ENCODE assay signal across 8 mouse cellular contexts in genomic region chr11:55459850-55460558, GRCm38 (mm10). TPM values are rescaled to one million over a fixed set of nuclear protein-coding genes. Genes with fewer than 3 reads are reported as not detected.
DNase-seq lines count a peak whose midpoint lies in the region; ATAC-seq and TF ChIP-seq lines count a peak whose summit lies in the region.

No protein-coding gene starts in this region.

- WGBS in liver, embryonic 14.5 days (ENCODE audit: insufficient replicate concordance), result 33% methylated on average over 3 of the region's 3 CpGs

- no peak for TF ChIP-seq CTCF in liver, embryonic 14.5 days (IDR thresholded peaks at IDR 0.05; ENCODE audit: low read depth)

- peaks cover 10 to 33% of the 10 kb centered on the region in 2 experiments for H3K4me1 ChIP-seq in liver, embryonic 14.5 days (replicated peaks; ENCODE audit: control insufficient read depth in 2 of 2, insufficient read depth in 2 of 2, low read length in 1 of 2)

- no peak for ATAC-seq in liver, embryonic 14.5 days (ENCODE audit: insufficient read depth)

- no peaks in the 10 kb centered on the region for H3K27me3 ChIP-seq in liver, embryonic 14.5 days (ENCODE audit: control insufficient read depth, insufficient read depth, low read length)

- H3K9me3 ChIP-seq in liver, embryonic 14.5 days (ENCODE audit: control insufficient read depth, low read length), result no peaks in the 10 kb centered on the region

- peak; percentile 36 for DNase-seq in embryo, embryonic 10.5 days (ENCODE audit: low spot score)
- no peak for DNase-seq in embryo, embryonic 11 days
- DNase-seq in urinary bladder, postnatal 14 days (ENCODE audit: low spot score), result peak; percentile 24
- no peak for DNase-seq in urinary bladder, postnatal 25 days (ENCODE audit: low spot score)
- DNase-seq in liver, embryonic 14.5 days (ENCODE audit: low read depth in 3 of 3, low spot score in 3 of 3), result no peak
- DNase-seq in adipocyte (ENCODE audit: low spot score), result no peak
- DNase-seq in adrenal gland, adult 8-10 months, result no peak
- no peak for DNase-seq in left cerebral cortex, adult 8-10 months (ENCODE audit: low spot score in 2 of 2)

- H3K36me3 ChIP-seq in liver, embryonic 14.5 days (replicated peaks; ENCODE audit: control insufficient read depth, insufficient read depth, low read depth), result no peaks in the 10 kb centered on the region

- H3K27ac ChIP-seq in liver, embryonic 14.5 days, result peak overlapping the region; percentile 0

- no peak for TF ChIP-seq EP300 in liver, embryonic 14.5 days (IDR thresholded peaks at IDR 0.05; ENCODE audit: low read depth)

- peak overlapping the region; percentile 89 for H3K4me2 ChIP-seq in liver, embryonic 14.5 days (ENCODE audit: low read depth)

- H3K9ac ChIP-seq in liver, embryonic 14.5 days (replicated peaks), result peak overlapping the region; percentile 62

- H3K4me3 ChIP-seq in liver, embryonic 14.5 days (ENCODE audit: insufficient read depth in 1 of 2, low read depth in 2 of 2, low read length in 2 of 2), result peak overlapping the region; percentile 62 to 77

RNA-seq across cellular contexts. Expression of gene Atox1, which starts 1.0 kb away (rescaled TPM):
- 97.4 and 120 TPM in 2 replicates for polyA plus RNA-seq in liver, embryonic 14.5 days (2012; rRNA removed)
- 198 and 209 TPM in 2 replicates for polyA plus RNA-seq in liver, embryonic 14.5 days (2014; fragmentation: Nextera tagmentation; extraction: Ambion mirVana)
- 100 to 1,000 TPM; 171 to 396 (median 303) TPM for total RNA-seq in adrenal gland, adult 8-10 months (2022)
- total RNA-seq in left cerebral cortex, adult 8-10 months (2022), result 100 to 1,000 TPM in 3 of 4 experiments, 10 to 100 TPM in 1; 98.2 to 107 (median 104) TPM

RNA-seq across cellular contexts. Expression of gene G3bp1, which starts 9.5 kb away (rescaled TPM):
- polyA plus RNA-seq in liver, embryonic 14.5 days (2012; rRNA removed), result 23.3 and 27.7 TPM in 2 replicates
- 58.4 and 66.4 TPM in 2 replicates for polyA plus RNA-seq in liver, embryonic 14.5 days (2014; fragmentation: Nextera tagmentation; extraction: Ambion mirVana)
- 10 to 100 TPM; 49.8 to 58.6 (median 57.0) TPM for total RNA-seq in adrenal gland, adult 8-10 months (2022)
- 10 to 100 TPM; 31.9 to 33.7 (median 32.1) TPM for total RNA-seq in left cerebral cortex, adult 8-10 months (2022)

RNA-seq across cellular contexts. Expression of gene Sparc, which starts 37.0 kb away (rescaled TPM):
- polyA plus RNA-seq in liver, embryonic 14.5 days (2012; rRNA removed), result 47.5 and 64.9 TPM in 2 replicates
- 88.2 and 91.2 TPM in 2 replicates for polyA plus RNA-seq in liver, embryonic 14.5 days (2014; fragmentation: Nextera tagmentation; extraction: Ambion mirVana)
- total RNA-seq in adrenal gland, adult 8-10 months (2022), result 1,000 to 10,000 TPM; 1,201 to 2,025 (median 1,729) TPM
- 100 to 1,000 TPM; 217 to 328 (median 260) TPM for total RNA-seq in left cerebral cortex, adult 8-10 months (2022)

Comparison
In these comparisons a context has a peak if more than half of its experiments do, and no peak if none do; other contexts are left out.
1. DNase-seq: peak in embryo, embryonic 10.5 days (single experiment) and urinary bladder, postnatal 14 days (single experiment); none in embryo, embryonic 11 days (single experiment), urinary bladder, postnatal 25 days (single experiment), liver, embryonic 14.5 days (0 of 3), adipocyte (single experiment), adrenal gland, adult 8-10 months (single experiment) and left cerebral cortex, adult 8-10 months (0 of 2).